8 mouse cellular contexts compared by ENCODE assay signal in genomic region chr13:108159241-108159575, GRCm38 (mm10). TPM values are rescaled to one million over a fixed set of nuclear protein-coding genes. Genes with fewer than 3 reads are reported as not detected.
A peak's percentile ranks its signal among the peaks of the same experiment; 100 is the strongest.
DNase-seq lines count a peak whose midpoint lies in the region; ATAC-seq and TF ChIP-seq lines count a peak whose summit lies in the region.

No protein-coding gene starts in this region.

- H3K4me2 ChIP-seq in heart, embryonic 12.5 days, result peak overlapping the region; percentile 82
- peak overlapping the region; percentile 78 for H3K4me2 ChIP-seq in forebrain, embryonic 15.5 days (replicated peaks)
- peak overlapping the region; percentile 91 for H3K4me2 ChIP-seq in liver, postnatal 0 days (ENCODE audit: low read depth, low read length)

- WGBS in heart, embryonic 12.5 days, result 6% methylated on average over 8 of the region's 8 CpGs
- 9% methylated on average over 8 of the region's 8 CpGs for WGBS in forebrain, embryonic 15.5 days
- 7% methylated on average over 8 of the region's 8 CpGs for WGBS in liver, postnatal 0 days (ENCODE audit: insufficient replicate concordance)

- H3K4me1 ChIP-seq in heart, embryonic 12.5 days (replicated peaks), result peaks cover 11% of the 10 kb centered on the region
- peaks cover 28% of the 10 kb centered on the region for H3K4me1 ChIP-seq in E14TG2a.4 (replicated peaks; ENCODE audit: low read depth, low read length)
- H3K4me1 ChIP-seq in forebrain, embryonic 15.5 days, result peaks cover 15% of the 10 kb centered on the region
- H3K4me1 ChIP-seq in liver, postnatal 0 days (ENCODE audit: insufficient read depth), result peaks cover 5% of the 10 kb centered on the region; the same call in 1 of the 2 replicates

- no peak for ATAC-seq in heart, embryonic 12.5 days (ENCODE audit: insufficient number of reproducible peaks, low FRiP score)
- ATAC-seq in forebrain, embryonic 15.5 days (replicated peaks), result no peak
- ATAC-seq in liver, postnatal 0 days, result peak; percentile 14; the same call in 1 of the 2 replicates
- ATAC-seq in megakaryocyte progenitor cell, adult 5-6 weeks (replicated peaks; ENCODE audit: poor library complexity), result no peak

- no peak overlapping the region for H3K27ac ChIP-seq in heart, embryonic 12.5 days (ENCODE audit: poor library complexity, severe bottlenecking)
- no peak overlapping the region for H3K27ac ChIP-seq in forebrain, embryonic 15.5 days (replicated peaks)
- H3K27ac ChIP-seq in liver, postnatal 0 days (ENCODE audit: low read depth), result peak overlapping the region; percentile 60; the same call in 1 of the 2 replicates

- no peak for TF ChIP-seq CTCF in E14TG2a.4 (conservative IDR thresholded peaks at IDR 0.05; ENCODE audit: low read length)
- TF ChIP-seq CTCF in liver, postnatal 0 days (IDR thresholded peaks at IDR 0.05; ENCODE audit: low read depth), result no peak

- no peaks in the 10 kb centered on the region for H3K9me3 ChIP-seq in heart, embryonic 12.5 days (replicated peaks)
- H3K9me3 ChIP-seq in E14TG2a.4 (ENCODE audit: low read length), result no peaks in the 10 kb centered on the region
- H3K9me3 ChIP-seq in forebrain, embryonic 15.5 days, result no peaks in the 10 kb centered on the region
- no peaks in the 10 kb centered on the region for H3K9me3 ChIP-seq in liver, postnatal 0 days (ENCODE audit: low read length)

- peak overlapping the region; percentile 84 for H3K4me3 ChIP-seq in heart, embryonic 12.5 days
- H3K4me3 ChIP-seq in E14TG2a.4 (replicated peaks; ENCODE audit: low read length), result peak overlapping the region; percentile 97
- peak overlapping the region; percentile 86 for H3K4me3 ChIP-seq in forebrain, embryonic 15.5 days
- peak overlapping the region; percentile 92 for H3K4me3 ChIP-seq in liver, postnatal 0 days (ENCODE audit: low read depth, low read length)

- DNase-seq in heart, adult 9 months (ENCODE audit: low spot score in 2 of 2), result no peak
- DNase-seq in liver, postnatal 0 days, result no peak
- no peak for DNase-seq in T-cell, adult 2 months (ENCODE audit: low spot score)
- DNase-seq in left cerebral cortex, adult 9 months (ENCODE audit: low spot score in 2 of 2), result no peak

- H3K36me3 ChIP-seq in heart, embryonic 12.5 days, result peaks cover 7% of the 10 kb centered on the region; the same call in 1 of the 2 replicates
- H3K36me3 ChIP-seq in E14TG2a.4 (ENCODE audit: insufficient read depth, low read length), result peaks cover 21% of the 10 kb centered on the region
- H3K36me3 ChIP-seq in forebrain, embryonic 15.5 days, result peaks cover 11% of the 10 kb centered on the region
- H3K36me3 ChIP-seq in liver, postnatal 0 days (replicated peaks; ENCODE audit: insufficient read depth, low read length), result peaks cover 5% of the 10 kb centered on the region

- no peaks in the 10 kb centered on the region for H3K27me3 ChIP-seq in heart, embryonic 12.5 days (replicated peaks)
- H3K27me3 ChIP-seq in E14TG2a.4 (ENCODE audit: insufficient read depth, low read length), result no peaks in the 10 kb centered on the region
- no peaks in the 10 kb centered on the region for H3K27me3 ChIP-seq in forebrain, embryonic 15.5 days
- H3K27me3 ChIP-seq in liver, postnatal 0 days (ENCODE audit: insufficient read depth, low read length), result no peaks in the 10 kb centered on the region

- H3K9ac ChIP-seq in heart, embryonic 12.5 days, result peak overlapping the region; percentile 63
- peak overlapping the region; percentile 73 for H3K9ac ChIP-seq in forebrain, embryonic 15.5 days (replicated peaks)
- peak overlapping the region; percentile 66 for H3K9ac ChIP-seq in liver, postnatal 0 days (replicated peaks)

- TF ChIP-seq EP300 in liver, postnatal 0 days (IDR thresholded peaks at IDR 0.05; ENCODE audit: low read depth), result no peak

RNA-seq across cellular contexts. Expression of gene Ercc8, which starts 0.7 kb away (rescaled TPM):
- polyA plus RNA-seq in heart, embryonic 12.5 days (2016; fragmentation: Nextera tagmentation; extraction: Ambion mirVana), result 10.2 and 12.5 TPM in 2 replicates
- 32.0 and 32.6 TPM in 2 replicates for polyA plus RNA-seq in forebrain, embryonic 15.5 days (2015; fragmentation: Nextera tagmentation; extraction: Ambion mirVana)
- 3.9 and 4.9 TPM in 2 replicates for polyA plus RNA-seq in liver, postnatal 0 days (2015; fragmentation: Nextera tagmentation; extraction: Ambion mirVana)
- total RNA-seq in megakaryocyte progenitor cell, adult 5-6 weeks (2015), result 14.4 and 19.1 TPM in 2 replicates
- total RNA-seq in megakaryocyte progenitor cell, adult 5-6 weeks (2017), result 14.4 and 14.9 TPM in 2 replicates

RNA-seq across cellular contexts. Expression of gene Ndufaf2, which starts 0.8 kb away (rescaled TPM):
- 62.3 and 64.0 TPM in 2 replicates for polyA plus RNA-seq in heart, embryonic 12.5 days (2016; fragmentation: Nextera tagmentation; extraction: Ambion mirVana)
- 72.6 and 77.0 TPM in 2 replicates for polyA plus RNA-seq in forebrain, embryonic 15.5 days (2015; fragmentation: Nextera tagmentation; extraction: Ambion mirVana)
- polyA plus RNA-seq in liver, postnatal 0 days (2015; fragmentation: Nextera tagmentation; extraction: Ambion mirVana), result 39.5 and 40.5 TPM in 2 replicates
- total RNA-seq in megakaryocyte progenitor cell, adult 5-6 weeks (2015), result 51.2 and 55.0 TPM in 2 replicates
- total RNA-seq in megakaryocyte progenitor cell, adult 5-6 weeks (2017), result 63.4 and 68.2 TPM in 2 replicates

RNA-seq across cellular contexts. Expression of gene Elovl7, which starts 55.0 kb away (rescaled TPM):
- 1.3 and 1.5 TPM in 2 replicates for polyA plus RNA-seq in heart, embryonic 12.5 days (2016; fragmentation: Nextera tagmentation; extraction: Ambion mirVana)
- polyA plus RNA-seq in forebrain, embryonic 15.5 days (2015; fragmentation: Nextera tagmentation; extraction: Ambion mirVana), result 1.5 and 1.7 TPM in 2 replicates
- 3.6 and 3.7 TPM in 2 replicates for polyA plus RNA-seq in liver, postnatal 0 days (2015; fragmentation: Nextera tagmentation; extraction: Ambion mirVana)
- total RNA-seq in megakaryocyte progenitor cell, adult 5-6 weeks (2015), result 4.6 and 5.3 TPM in 2 replicates
- 1.6 and 1.9 TPM in 2 replicates for total RNA-seq in megakaryocyte progenitor cell, adult 5-6 weeks (2017)
